Mouse (Mus musculus): ENCODE measurements around the gene Eif5a2.

GRCm38 (mm10) chr3:28829454-28829853 is 48.4 kb downstream of the Eif5a2 start:
- no peak for TF ChIP-seq CTCF (IDR thresholded peaks at IDR 0.05; ENCODE audit: low read depth, low read length)
- TF ChIP-seq POLR2A (IDR thresholded peaks at IDR 0.05; ENCODE audit: borderline replicate concordance, low read depth, low read length) = no peak

All from bone marrow macrophage, adult 2 months (primary cell).